Mouse (Mus musculus): Measurements from ENCODE around the gene Rpl28. TPM values are rescaled to one million over a fixed set of nuclear protein-coding genes. Genes with fewer than 3 reads are reported as not detected.
A peak's percentile ranks its signal among the peaks of the same experiment; 100 is the strongest.

Gene Rpl28
- polyA plus RNA-seq (2015; fragmentation: Nextera tagmentation; extraction: Ambion mirVana) = 224 and 255 TPM in 2 replicates

- peak; percentile 93 for ATAC-seq (ENCODE audit: low FRiP score)
- Histone ChIP-seq H3K27me3 (replicated peaks) (peaks cover 6% of the 10 kb centered on the region; the same call in 1 of the 2 replicates), H3K9ac (replicated peaks) (peak within 1 kb of the TSS; percentile 95), H3K36me3 (peaks cover 34% of the 10 kb centered on the region), H3K4me2 (peak within 1 kb of the TSS; percentile 71), H3K4me3 (replicated peaks) (peak within 1 kb of the TSS; percentile 88), H3K9me3 (replicated peaks) (no peaks in the 10 kb centered on the region), H3K27ac (replicated peaks) (peak within 1 kb of the TSS; percentile 90), H3K4me1 (peaks cover 30% of the 10 kb centered on the region)
- 1% methylated on average over 54 of the region's 54 CpGs for WGBS
Measured at GRCm38 (mm10) chr7:4792278-4793212, at the start of gene Rpl28. Gene Rpl28, plus strand, starts transcription at chr7:4792874.

- H3K9ac ChIP-seq (replicated peaks) = no peak overlapping the region
- H3K9me3 ChIP-seq (replicated peaks) = no peaks in the 10 kb centered on the region
- no peak overlapping the region for H3K4me2 ChIP-seq
- no peak overlapping the region for H3K4me3 ChIP-seq (replicated peaks)
- H3K27me3 ChIP-seq (replicated peaks) = no peaks in the 10 kb centered on the region
- H3K4me1 ChIP-seq = peaks cover 42% of the 10 kb centered on the region
- peaks cover 21% of the 10 kb centered on the region for H3K36me3 ChIP-seq
- 86% methylated on average over 2 of the region's 2 CpGs for WGBS
- no peak overlapping the region for H3K27ac ChIP-seq (replicated peaks)
- no peak for ATAC-seq (ENCODE audit: low FRiP score)
Measured at GRCm38 (mm10) chr7:4743354-4743753, 49.3 kb upstream of the Rpl28 start.

DNA sequence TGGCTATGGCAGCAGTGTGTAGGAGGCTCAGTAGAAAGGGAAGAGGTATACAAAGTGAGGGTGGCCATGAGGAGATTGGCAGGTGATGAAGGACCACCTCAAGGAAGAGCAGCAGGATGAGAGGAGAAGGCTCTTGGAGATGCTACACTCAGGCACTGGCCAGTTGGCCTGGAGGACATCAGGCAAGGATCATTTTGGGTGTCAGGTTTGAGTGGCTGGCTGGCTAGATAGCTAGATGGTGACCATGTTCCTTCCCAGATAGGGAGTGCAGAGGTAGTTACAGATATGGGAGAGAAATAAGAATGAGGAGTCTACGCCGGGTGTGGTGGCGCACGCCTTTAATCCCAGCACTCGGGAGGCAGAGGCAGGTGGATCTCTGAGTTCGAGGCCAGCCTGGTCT, 47.8 kb upstream of the Rpl28 start:
- over 99% methylated on average over 6 of the region's 6 CpGs for WGBS
- no peak overlapping the region for H3K4me3 ChIP-seq (replicated peaks)
- no peaks in the 10 kb centered on the region for H3K27me3 ChIP-seq (replicated peaks)
- no peak overlapping the region for H3K27ac ChIP-seq (replicated peaks)
- no peak for ATAC-seq (ENCODE audit: low FRiP score)
- H3K4me1 ChIP-seq = peaks cover 31% of the 10 kb centered on the region
- H3K9me3 ChIP-seq (replicated peaks) = no peaks in the 10 kb centered on the region
- H3K4me2 ChIP-seq = no peak overlapping the region
- no peak overlapping the region for H3K9ac ChIP-seq (replicated peaks)
- H3K36me3 ChIP-seq = peaks cover 24% of the 10 kb centered on the region

DNA sequence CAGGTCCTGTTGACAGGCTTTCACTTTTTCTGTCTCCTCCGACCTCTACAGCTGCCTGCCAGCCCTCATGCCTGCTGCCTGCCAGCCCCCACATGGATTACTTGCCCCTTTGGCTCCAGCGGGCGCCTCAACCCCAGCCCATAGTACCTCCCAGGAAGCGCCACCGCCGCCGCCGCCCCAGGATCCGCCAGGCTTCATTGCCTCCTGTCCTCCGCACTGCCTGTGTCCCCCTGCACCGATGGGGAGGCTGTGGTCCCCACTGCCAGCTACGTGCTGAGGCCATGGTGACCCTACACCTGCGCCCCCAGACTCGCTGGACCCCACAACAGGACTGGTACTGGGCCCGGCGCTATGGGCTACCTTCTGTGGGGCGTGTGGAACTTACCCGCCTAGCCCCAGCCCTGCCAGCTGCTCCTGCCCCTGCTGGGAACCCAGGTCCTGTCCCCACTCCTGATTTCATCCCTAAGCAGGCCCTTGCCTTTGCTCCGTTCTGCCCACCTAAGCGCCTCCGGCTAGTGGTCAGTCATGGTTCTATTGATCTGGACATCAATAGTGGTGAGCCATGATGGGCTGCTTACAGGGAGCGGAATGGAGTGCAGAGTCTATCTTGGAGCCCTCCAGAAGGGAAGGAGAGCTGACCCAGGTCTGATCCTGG, 46.2 kb upstream of the Rpl28 start:
- no peaks in the 10 kb centered on the region for H3K27me3 ChIP-seq (replicated peaks)
- no peak overlapping the region for H3K4me3 ChIP-seq (replicated peaks)
- no peaks in the 10 kb centered on the region for H3K9me3 ChIP-seq (replicated peaks)
- no peak overlapping the region for H3K27ac ChIP-seq (replicated peaks)
- ATAC-seq (ENCODE audit: low FRiP score) = no peak
- peaks cover 22% of the 10 kb centered on the region for H3K4me1 ChIP-seq
- H3K36me3 ChIP-seq = peaks cover 24% of the 10 kb centered on the region
- H3K4me2 ChIP-seq = no peak overlapping the region
- WGBS = 92% methylated on average over 22 of the region's 22 CpGs
- H3K9ac ChIP-seq (replicated peaks) = no peak overlapping the region

DNA sequence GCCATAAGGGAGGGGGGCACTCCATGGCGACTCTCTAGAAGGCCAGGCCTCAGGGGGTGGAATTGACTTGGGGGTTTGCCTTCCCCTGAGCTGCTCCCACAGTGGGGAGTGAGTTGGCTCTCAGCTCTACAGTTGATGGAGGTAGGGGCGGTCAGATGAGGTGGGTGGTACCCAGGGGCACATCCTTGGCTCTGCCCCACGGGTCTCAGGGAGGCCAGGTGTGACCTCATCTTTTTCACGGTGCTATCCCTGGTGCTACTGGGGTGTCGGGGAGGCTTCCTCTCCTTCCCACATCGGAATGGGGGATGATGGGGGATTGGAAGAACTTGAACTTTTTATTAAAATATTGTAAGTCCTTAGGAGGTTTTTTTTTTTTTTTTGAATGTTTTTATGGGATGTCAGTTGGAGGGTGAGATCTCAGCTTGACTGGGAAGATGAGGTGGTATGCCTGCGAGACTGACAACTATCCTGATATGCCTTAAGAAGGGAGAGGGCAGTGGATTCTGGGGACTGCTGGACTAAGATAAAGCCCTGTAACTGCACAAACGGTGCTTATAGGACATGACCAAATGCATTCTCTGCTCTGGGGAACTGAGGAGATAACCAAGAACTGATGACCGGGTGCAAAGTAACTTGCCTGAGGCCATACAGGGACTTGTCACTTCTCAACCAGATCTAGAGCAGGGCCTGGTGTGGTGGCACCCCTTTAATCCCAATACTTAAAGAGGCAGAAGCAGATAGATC, 45.3 kb upstream of the Rpl28 start:
- peaks cover 22% of the 10 kb centered on the region for H3K4me1 ChIP-seq
- H3K9me3 ChIP-seq (replicated peaks) = no peaks in the 10 kb centered on the region
- H3K27ac ChIP-seq (replicated peaks) = no peak overlapping the region
- no peak overlapping the region for H3K4me2 ChIP-seq
- H3K36me3 ChIP-seq = peaks cover 24% of the 10 kb centered on the region
- WGBS = 85% methylated on average over 9 of the region's 9 CpGs
- H3K4me3 ChIP-seq (replicated peaks) = no peak overlapping the region
- no peaks in the 10 kb centered on the region for H3K27me3 ChIP-seq (replicated peaks)
- ATAC-seq (ENCODE audit: low FRiP score) = no peak
- no peak overlapping the region for H3K9ac ChIP-seq (replicated peaks)

- H3K9ac ChIP-seq (replicated peaks) = no peak overlapping the region
- no peak for ATAC-seq (ENCODE audit: low FRiP score)
- no peak overlapping the region for H3K4me3 ChIP-seq (replicated peaks)
- no peaks in the 10 kb centered on the region for H3K9me3 ChIP-seq (replicated peaks)
- H3K27me3 ChIP-seq (replicated peaks) = no peaks in the 10 kb centered on the region
- peaks cover 22% of the 10 kb centered on the region for H3K4me1 ChIP-seq
- H3K4me2 ChIP-seq = no peak overlapping the region
- WGBS = 86% methylated on average over 4 of the region's 4 CpGs
- no peak overlapping the region for H3K27ac ChIP-seq (replicated peaks)
- peaks cover 24% of the 10 kb centered on the region for H3K36me3 ChIP-seq
Measured at GRCm38 (mm10) chr7:4748321-4748720, 44.4 kb upstream of the Rpl28 start.

DNA sequence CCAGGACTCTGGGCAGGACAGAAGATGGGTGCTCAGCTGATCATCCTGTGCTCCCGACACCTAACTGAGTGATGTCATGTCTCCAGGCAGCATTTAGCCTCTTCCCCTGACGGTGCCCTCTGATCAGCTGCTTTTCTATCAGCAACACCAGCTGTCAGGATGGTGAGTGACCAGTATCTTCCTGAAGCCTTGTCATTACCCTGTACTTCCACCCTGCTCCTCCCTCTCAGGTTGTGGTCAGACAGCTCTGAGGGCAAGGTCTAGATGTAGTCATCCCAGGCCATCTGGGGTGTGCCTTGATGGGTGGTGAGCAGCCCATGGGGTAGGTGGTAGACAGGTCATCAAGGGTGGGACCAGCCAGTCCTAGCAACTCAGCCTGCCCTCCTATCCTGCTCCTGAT, 43.5 kb upstream of the Rpl28 start:
- no peak for ATAC-seq (ENCODE audit: low FRiP score)
- H3K9me3 ChIP-seq (replicated peaks) = no peaks in the 10 kb centered on the region
- no peaks in the 10 kb centered on the region for H3K27me3 ChIP-seq (replicated peaks)
- no peak overlapping the region for H3K4me3 ChIP-seq (replicated peaks)
- no peak overlapping the region for H3K9ac ChIP-seq (replicated peaks)
- no peak overlapping the region for H3K27ac ChIP-seq (replicated peaks)
- H3K4me2 ChIP-seq = no peak overlapping the region
- 85% methylated on average over 2 of the region's 2 CpGs for WGBS
- peaks cover 24% of the 10 kb centered on the region for H3K36me3 ChIP-seq
- peaks cover 21% of the 10 kb centered on the region for H3K4me1 ChIP-seq

DNA sequence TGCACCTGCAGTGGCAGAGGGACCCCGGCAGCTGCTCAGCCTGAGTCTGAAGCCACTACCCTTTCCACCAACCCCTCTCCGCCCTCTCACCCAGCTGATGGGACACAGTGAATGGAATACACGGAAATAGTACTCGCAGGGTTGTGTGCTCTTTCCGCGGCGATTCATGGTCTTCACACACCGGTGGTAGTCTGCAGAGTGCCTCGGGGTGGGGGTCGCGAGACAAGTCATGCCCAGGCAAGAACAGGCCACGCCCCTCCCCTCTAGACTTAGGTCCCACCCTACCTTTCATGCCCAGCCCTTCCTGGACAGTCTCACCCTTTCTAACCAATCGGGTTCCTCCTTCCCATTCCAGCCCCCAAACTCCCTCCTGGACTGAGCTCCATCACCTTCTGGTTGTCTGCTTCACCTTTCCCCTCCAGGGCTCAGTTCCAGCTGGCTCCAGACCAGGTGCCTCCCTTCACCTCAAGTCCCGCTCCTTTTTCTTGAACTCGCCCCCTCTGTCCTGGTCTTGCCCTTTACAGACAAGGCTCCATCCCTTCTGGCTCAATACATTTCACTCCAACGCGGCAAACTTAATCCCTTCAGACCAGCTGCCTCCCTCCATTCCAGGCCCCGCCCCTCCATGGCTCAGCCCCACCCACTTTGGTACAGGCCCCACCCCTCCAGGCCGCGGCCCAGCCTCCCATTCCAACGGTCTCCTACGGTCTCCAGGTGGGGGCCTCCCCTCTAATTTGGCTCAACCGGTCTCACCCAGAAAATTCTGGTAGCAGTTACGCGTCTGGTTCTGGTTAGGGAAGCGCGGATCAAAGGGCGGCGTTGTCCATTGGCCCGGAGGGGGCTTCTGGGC, 40.5 kb upstream of the Rpl28 start:
- WGBS = 2% methylated on average over 30 of the region's 30 CpGs
- Histone ChIP-seq H3K27ac (replicated peaks) (peak overlapping the region; percentile 41; the same call in 1 of the 2 replicates), H3K9ac (replicated peaks) (peak overlapping the region; percentile 42; the same call in 1 of the 2 replicates), H3K4me3 (replicated peaks) (peak overlapping the region; percentile 42), H3K9me3 (replicated peaks) (no peaks in the 10 kb centered on the region), H3K36me3 (0 out of 2 replicates have a peak, but pooled peaks cover 3% of the 10 kb centered on the region), H3K4me2 (peak overlapping the region; percentile 65), H3K4me1 (peaks cover 21% of the 10 kb centered on the region), H3K27me3 (replicated peaks) (no peaks in the 10 kb centered on the region)
- peak; percentile 72 for ATAC-seq (ENCODE audit: low FRiP score)

DNA sequence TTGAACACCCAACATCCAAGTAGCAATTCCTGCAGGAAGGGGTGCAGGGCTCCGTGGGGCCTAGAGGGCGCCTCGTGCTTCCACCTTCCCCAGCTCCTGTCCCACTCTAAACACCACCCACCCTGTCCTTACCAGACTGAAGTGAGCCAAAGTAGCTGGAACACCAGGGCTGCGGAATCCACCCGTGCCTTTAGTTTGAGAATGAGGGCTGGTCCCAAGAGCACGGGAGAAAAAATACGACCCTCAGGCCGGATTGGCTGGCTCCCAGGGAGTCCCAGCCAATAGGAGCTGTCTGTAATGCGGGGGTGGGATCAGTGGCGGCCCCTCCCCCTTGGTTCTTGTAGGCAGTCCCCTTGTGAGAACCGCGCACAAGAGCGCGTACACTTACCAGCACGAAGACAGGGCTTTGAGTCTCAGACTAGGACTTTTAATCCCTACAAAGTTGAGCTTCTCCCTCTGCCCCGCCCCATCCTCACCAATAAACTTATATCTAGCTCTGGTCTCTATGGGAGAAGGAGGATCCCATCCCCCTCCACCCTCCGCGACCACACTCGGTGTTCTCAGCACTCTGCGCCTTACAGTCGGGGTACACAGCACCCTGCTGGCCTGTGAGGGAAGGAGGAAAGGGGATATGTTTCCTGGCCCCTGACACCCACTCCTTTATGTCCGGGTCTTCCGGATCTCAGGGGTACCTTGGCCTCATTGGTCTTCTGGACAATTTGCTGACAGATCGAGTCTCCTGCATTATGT, 39.7 kb upstream of the Rpl28 start, which contains the start of gene Cox6b2:
TSS of gene Cox6b2 (minus strand) at position 274 of the 750 bp plus-strand sequence.
- Histone ChIP-seq H3K4me1 (peaks cover 21% of the 10 kb centered on the region), H3K27me3 (replicated peaks) (no peaks in the 10 kb centered on the region), H3K9me3 (replicated peaks) (no peaks in the 10 kb centered on the region), H3K27ac (replicated peaks) (peak within 1 kb of the TSS; percentile 41; the same call in 1 of the 2 replicates), H3K9ac (replicated peaks) (peak within 1 kb of the TSS; percentile 42; the same call in 1 of the 2 replicates), H3K4me3 (replicated peaks) (peak within 1 kb of the TSS; percentile 42), H3K36me3 (0 out of 2 replicates have a peak, but pooled peaks cover 3% of the 10 kb centered on the region), H3K4me2 (peak within 1 kb of the TSS; percentile 65)
- WGBS = 2% methylated on average over 24 of the region's 24 CpGs
- ATAC-seq (ENCODE audit: low FRiP score) = peak; percentile 95

GRCm38 (mm10) chr7:4759670-4760069, 33.0 kb upstream of the Rpl28 start:
- Histone ChIP-seq H3K4me3 (replicated peaks) (no peak overlapping the region), H3K9me3 (replicated peaks) (no peaks in the 10 kb centered on the region), H3K4me2 (no peak overlapping the region), H3K4me1 (no peaks in the 10 kb centered on the region), H3K9ac (replicated peaks) (no peak overlapping the region), H3K36me3 (no peaks in the 10 kb centered on the region), H3K27me3 (replicated peaks) (no peaks in the 10 kb centered on the region), H3K27ac (replicated peaks) (no peak overlapping the region)
- 39% methylated on average over 1 of the region's 1 CpGs for WGBS
- no peak for ATAC-seq (ENCODE audit: low FRiP score)
